Mouse (Mus musculus) cerebellum, adult 2 months (tissue): ENCODE data around the gene Etv3.

ENCODE experiments used
- CTCF ChIP-seq: fragments of 200-500 bp; IDR thresholded peaks from 2 replicates; pipeline ENCODE4 v1.5.1; 2011; ENCODE audit warnings: low read depth, mild to moderate bottlenecking, control low read depth, low read length, moderate library complexity, borderline replicate concordance; ENCODE audit not compliant: insufficient read depth
- POLR2A ChIP-seq: fragments of 200-500 bp; IDR thresholded peaks from 2 replicates; pipeline ENCODE4 v1.6.1; 2011; ENCODE audit warnings: low read length, control low read depth, borderline replicate concordance; ENCODE audit not compliant: insufficient read depth

GRCm38 (mm10) chr3:87540028-87540675 is 14.9 kb downstream of the Etv3 start:
- no peak for TF ChIP-seq CTCF
- TF ChIP-seq POLR2A, result no peak
